Mouse (Mus musculus) hindbrain, embryonic 12.5 days (tissue): ENCODE measurements at regions not wholly inside any gene's neighbourhood (a gene's known extent, or its start where the extent isn't known, plus 50 kb on each side); places are given as distances from the start of the nearest gene placed in this dataset.

Experiments
- ATAC-seq: fragments of 200-750 bp; cut with Nextera tagmentation; 2 replicates; pipeline ENCODE4 v1.8.0; 2017; ENCODE audit warnings: moderate TSS enrichment; ENCODE audit not compliant: low FRiP score
- H3K27ac ChIP-seq: fragments of 300-500 bp; sonication (generic); 2 replicates; pipeline ENCODE4 v1.5.1; 2016; ENCODE audit warnings: mild to moderate bottlenecking
- H3K27me3 ChIP-seq: fragments of 300-500 bp; sonication (generic); 2 replicates; pipeline ENCODE4 v1.6.1; 2016; ENCODE audit warnings: mild to moderate bottlenecking
- H3K36me3 ChIP-seq: fragments of 300-500 bp; sonication (generic); 2 replicates; pipeline ENCODE4 v1.6.1; 2016; ENCODE audit warnings: mild to moderate bottlenecking
- H3K4me1 ChIP-seq: fragments of 300-500 bp; sonication (generic); 2 replicates; pipeline ENCODE4 v1.6.1; 2016
- H3K4me2 ChIP-seq: fragments of 300-500 bp; sonication (generic); replicated peaks from 2 replicates; pipeline ENCODE4 v1.6.1; 2016; ENCODE audit warnings: mild to moderate bottlenecking
- H3K4me3 ChIP-seq: fragments of 300-500 bp; sonication (generic); 2 replicates; pipeline ENCODE4 v1.5.1; 2016; ENCODE audit warnings: mild to moderate bottlenecking
- H3K9ac ChIP-seq: fragments of 300-500 bp; sonication (generic); 2 replicates; pipeline ENCODE4 v1.6.1; 2016; ENCODE audit warnings: mild to moderate bottlenecking, moderate library complexity
- H3K9me3 ChIP-seq: fragments of 300-500 bp; sonication (generic); replicated peaks from 2 replicates; pipeline ENCODE4 v1.6.1; 2016; ENCODE audit warnings: mild to moderate bottlenecking
- WGBS: fragments of 180-500 bp; shearing (Covaris S2); methylation state at CpG from one replicate; pipeline ENCODE4 v1.1.7; 2016; 5-methylcytosine and 5-hydroxymethylcytosine counted together

DNA sequence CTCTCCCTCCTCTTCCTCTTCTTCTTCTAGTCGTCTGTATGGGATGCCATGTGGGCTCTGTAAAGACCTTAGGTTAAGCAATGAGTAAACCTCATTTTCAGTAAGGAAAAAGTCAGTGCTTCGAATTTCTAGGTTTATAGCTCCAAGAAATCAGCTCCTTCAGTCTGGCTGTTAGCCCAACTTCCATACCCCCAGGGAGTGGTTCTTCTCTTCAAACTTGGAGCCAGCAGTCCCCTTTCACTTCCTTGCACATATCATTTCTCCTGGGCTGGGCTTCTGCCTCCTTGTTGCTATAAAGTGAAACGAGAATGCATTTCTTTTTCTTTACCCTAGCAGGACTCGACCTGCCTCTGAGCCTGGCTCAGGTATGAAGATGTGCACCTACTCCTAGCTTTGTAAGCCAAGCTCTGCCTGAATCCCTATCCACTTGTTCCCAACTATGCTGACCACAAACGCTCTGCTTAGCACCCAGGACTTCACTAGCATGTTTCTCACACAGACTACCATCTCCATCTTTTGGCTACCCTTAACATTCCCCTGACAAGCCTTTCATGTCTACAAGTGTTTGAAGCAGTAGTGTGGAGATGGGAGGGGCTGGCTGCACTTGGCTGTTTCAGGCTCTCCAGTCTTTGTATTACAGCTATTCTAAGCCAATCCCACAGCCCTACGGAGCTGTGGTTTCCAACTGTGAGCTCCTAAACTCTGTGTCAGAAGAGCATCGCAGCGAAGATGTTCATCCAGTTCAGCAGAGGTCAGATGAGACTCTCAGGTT lies 243.8 kb upstream of the Tprg start:
- Histone ChIP-seq H3K36me3 (no peaks in the 10 kb centered on the region), H3K27ac (no peak overlapping the region), H3K4me3 (no peak overlapping the region), H3K27me3 (no peaks in the 10 kb centered on the region), H3K4me2 (no peak overlapping the region), H3K9ac (no peak overlapping the region), H3K9me3 (no peaks in the 10 kb centered on the region), H3K4me1 (no peaks in the 10 kb centered on the region)
- 68% methylated on average over 8 of the region's 8 CpGs for WGBS
- ATAC-seq = no peak

DNA sequence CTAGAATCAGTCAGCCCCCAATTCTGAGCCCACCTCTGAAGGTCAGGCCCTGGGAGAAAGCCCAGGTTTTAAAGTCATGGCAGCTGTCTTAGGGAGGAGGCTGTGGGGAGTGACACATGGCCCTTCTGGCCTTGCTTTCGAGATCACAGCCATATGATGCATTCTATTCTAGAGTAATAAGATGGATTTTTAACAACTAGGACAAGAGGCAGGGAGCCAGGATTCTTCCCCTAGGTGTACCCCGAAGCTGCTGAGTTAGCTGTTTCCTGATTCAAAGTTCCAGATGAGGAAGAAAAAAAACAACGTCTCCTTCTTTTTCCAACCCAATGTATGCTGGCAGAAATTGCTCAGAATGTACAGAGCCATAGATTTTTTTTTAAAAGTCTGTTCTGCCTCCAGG lies 242.0 kb upstream of the Tprg start:
- no peak overlapping the region for H3K4me3 ChIP-seq
- H3K36me3 ChIP-seq = no peaks in the 10 kb centered on the region
- no peak for ATAC-seq
- H3K4me1 ChIP-seq = no peaks in the 10 kb centered on the region
- no peak overlapping the region for H3K9ac ChIP-seq
- H3K27ac ChIP-seq = no peak overlapping the region
- no peak overlapping the region for H3K4me2 ChIP-seq
- 73% methylated on average over 3 of the region's 3 CpGs for WGBS
- H3K27me3 ChIP-seq = no peaks in the 10 kb centered on the region
- no peaks in the 10 kb centered on the region for H3K9me3 ChIP-seq

DNA sequence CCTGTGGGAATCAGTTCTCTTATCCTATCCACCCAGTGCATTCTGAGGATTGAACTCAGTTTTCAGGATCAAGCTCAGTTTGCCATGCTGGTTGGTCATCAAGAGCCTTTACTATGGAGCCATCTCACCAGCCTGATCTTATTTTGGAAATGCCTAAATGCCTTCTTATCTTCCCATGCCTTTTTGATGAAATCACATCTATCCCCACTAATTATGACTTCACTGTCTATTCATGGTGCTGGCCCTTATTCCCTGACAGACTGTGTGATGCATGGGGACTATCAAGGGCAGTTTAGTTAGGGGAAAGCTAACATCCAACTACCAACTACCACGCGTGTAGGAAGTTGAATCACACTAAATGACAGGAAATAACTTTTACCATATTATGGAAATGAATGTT lies 238.9 kb upstream of the Tprg start:
- no peak overlapping the region for H3K27ac ChIP-seq
- 98% methylated on average over 2 of the region's 2 CpGs for WGBS
- no peaks in the 10 kb centered on the region for H3K27me3 ChIP-seq
- no peaks in the 10 kb centered on the region for H3K4me1 ChIP-seq
- no peak overlapping the region for H3K9ac ChIP-seq
- H3K9me3 ChIP-seq = no peaks in the 10 kb centered on the region
- no peak for ATAC-seq
- no peak overlapping the region for H3K4me3 ChIP-seq
- H3K36me3 ChIP-seq = no peaks in the 10 kb centered on the region
- H3K4me2 ChIP-seq = no peak overlapping the region

DNA sequence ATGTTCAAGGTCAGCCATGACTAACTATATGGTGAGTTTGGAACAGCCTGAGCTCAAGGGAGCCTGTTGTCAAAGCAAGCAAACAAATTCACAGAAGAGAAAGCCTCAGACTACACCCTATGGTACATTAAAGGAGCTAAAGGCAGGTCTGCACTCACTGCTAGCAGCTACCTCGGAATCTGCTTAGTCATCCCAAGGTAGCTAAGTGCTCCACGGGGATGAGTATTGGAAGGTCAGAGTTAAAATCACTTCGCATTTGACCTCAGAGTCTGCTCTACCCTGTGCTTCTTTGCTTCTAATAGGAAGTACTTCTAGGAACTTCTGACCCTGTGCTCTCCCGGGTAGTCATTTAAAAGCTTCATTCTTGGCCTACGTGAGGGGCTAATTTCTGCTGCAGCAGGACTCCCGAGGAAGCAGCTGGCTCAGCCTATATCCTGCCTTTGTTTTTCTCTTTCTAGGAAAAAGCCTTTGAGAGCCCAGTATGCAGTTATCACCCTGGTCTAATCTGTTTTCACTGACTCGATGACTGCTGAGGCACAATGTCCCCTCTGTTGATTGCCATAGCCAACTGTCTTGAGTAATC lies 236.6 kb upstream of the Tprg start:
- H3K9me3 ChIP-seq = no peaks in the 10 kb centered on the region
- no peaks in the 10 kb centered on the region for H3K36me3 ChIP-seq
- H3K27ac ChIP-seq = no peak overlapping the region
- 62% methylated on average over 7 of the region's 7 CpGs for WGBS
- H3K27me3 ChIP-seq = no peaks in the 10 kb centered on the region
- H3K9ac ChIP-seq = no peak overlapping the region
- H3K4me2 ChIP-seq = no peak overlapping the region
- no peak for ATAC-seq
- H3K4me3 ChIP-seq = no peak overlapping the region
- H3K4me1 ChIP-seq = no peaks in the 10 kb centered on the region

DNA sequence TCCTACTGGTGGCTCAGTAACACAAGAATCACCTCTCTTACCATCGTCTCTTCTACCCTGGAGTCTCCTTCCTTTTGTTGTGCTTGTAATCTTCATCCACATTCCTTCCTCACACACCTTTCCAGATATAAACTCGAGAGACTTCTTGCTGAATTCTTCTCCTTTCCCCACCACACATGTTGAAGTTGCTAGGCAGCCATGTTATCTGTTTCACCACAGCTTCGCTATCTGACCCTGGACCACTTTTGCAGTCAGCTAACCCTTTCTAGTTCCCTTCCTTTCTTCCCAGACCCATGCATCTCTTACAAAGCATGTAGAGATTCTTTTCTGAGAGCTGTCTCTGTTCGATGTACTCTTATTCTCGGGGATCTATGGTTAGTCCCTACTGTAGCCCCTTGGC lies 235.6 kb upstream of the Tprg start:
- WGBS = 85% methylated on average over 5 of the region's 5 CpGs
- no peak for ATAC-seq
- no peaks in the 10 kb centered on the region for H3K36me3 ChIP-seq
- H3K4me2 ChIP-seq = no peak overlapping the region
- H3K9ac ChIP-seq = no peak overlapping the region
- H3K27me3 ChIP-seq = 0 out of 2 replicates have a peak, but pooled peaks cover 5% of the 10 kb centered on the region
- H3K27ac ChIP-seq = no peak overlapping the region
- no peaks in the 10 kb centered on the region for H3K4me1 ChIP-seq
- no peaks in the 10 kb centered on the region for H3K9me3 ChIP-seq
- H3K4me3 ChIP-seq = no peak overlapping the region

DNA sequence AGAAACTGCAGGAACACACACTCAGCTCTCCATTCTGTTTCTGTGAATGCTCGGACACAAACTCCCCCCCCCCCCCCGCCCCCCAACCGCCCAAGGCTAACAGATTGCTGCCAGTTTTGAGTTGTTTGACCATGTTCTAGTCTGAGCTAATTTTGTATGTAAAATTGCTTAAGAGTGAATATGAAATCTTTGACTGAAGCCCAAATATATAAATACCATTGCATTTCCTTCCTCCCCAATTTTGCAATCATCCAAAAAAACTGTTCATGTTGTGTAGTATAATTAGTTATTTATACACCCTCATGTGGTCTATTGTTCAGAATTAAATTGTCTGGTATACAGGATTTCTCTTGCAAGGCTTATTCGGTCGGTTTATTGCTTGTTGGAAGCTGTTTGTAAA lies 234.2 kb upstream of the Tprg start:
- 68% methylated on average over 5 of the region's 5 CpGs for WGBS
- Histone ChIP-seq H3K9ac (no peak overlapping the region), H3K27me3 (0 out of 2 replicates have a peak, but pooled peaks cover 12% of the 10 kb centered on the region), H3K4me2 (no peak overlapping the region), H3K4me1 (no peaks in the 10 kb centered on the region), H3K27ac (no peak overlapping the region), H3K4me3 (no peak overlapping the region), H3K9me3 (no peaks in the 10 kb centered on the region), H3K36me3 (no peaks in the 10 kb centered on the region)
- no peak for ATAC-seq

DNA sequence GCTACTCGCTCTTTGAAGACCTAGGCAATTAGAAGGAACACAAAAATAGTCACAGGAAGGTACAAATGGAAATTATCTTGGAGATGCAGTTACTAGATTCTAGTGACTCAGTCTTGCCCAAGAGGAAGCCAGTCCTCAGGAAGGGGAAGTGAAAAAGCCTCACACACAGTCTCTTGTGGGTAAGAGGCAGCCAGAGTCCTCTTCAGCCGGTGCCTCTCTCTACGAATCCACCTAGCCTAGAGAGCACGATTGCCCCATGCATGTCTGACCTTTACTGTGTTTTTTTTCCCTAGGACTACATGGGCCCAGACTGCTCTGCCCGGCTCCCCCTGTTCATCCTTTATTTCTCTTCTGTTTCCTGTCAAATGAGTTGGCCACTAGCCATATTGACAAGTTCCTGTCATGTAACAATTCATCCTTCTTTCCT lies 233.7 kb upstream of the Tprg start:
- Histone ChIP-seq H3K27me3 (0 out of 2 replicates have a peak, but pooled peaks cover 12% of the 10 kb centered on the region), H3K4me3 (no peak overlapping the region), H3K4me2 (no peak overlapping the region), H3K36me3 (no peaks in the 10 kb centered on the region), H3K9ac (no peak overlapping the region), H3K4me1 (no peaks in the 10 kb centered on the region), H3K9me3 (no peaks in the 10 kb centered on the region), H3K27ac (no peak overlapping the region)
- WGBS = 79% methylated on average over 5 of the region's 5 CpGs
- no peak for ATAC-seq

DNA sequence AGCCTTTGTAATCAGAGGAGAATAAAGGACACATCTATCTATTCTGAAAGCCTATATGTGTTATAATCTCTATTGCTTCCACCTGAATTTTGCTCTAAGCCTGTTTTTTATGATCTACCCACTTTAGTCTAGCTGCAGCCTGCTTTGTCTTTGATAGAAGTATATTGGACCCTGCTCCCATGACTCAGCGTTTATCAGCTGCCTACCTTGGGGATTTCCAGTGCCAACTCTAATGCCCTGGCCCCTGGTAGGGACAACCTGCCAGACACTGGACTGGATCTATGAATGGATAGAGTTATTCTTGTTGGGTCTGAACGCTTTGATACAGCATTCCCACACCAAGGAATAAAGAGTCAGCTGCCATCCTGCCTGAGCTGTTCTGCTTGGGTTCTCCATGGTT lies 232.3 kb upstream of the Tprg start:
- ATAC-seq = no peak
- no peak overlapping the region for H3K4me3 ChIP-seq
- H3K27ac ChIP-seq = no peak overlapping the region
- no peaks in the 10 kb centered on the region for H3K36me3 ChIP-seq
- WGBS = 91% methylated on average over 2 of the region's 2 CpGs
- no peak overlapping the region for H3K9ac ChIP-seq
- H3K27me3 ChIP-seq = 0 out of 2 replicates have a peak, but pooled peaks cover 12% of the 10 kb centered on the region
- peaks cover 7% of the 10 kb centered on the region for H3K4me1 ChIP-seq
- H3K4me2 ChIP-seq = no peak overlapping the region
- no peaks in the 10 kb centered on the region for H3K9me3 ChIP-seq

DNA sequence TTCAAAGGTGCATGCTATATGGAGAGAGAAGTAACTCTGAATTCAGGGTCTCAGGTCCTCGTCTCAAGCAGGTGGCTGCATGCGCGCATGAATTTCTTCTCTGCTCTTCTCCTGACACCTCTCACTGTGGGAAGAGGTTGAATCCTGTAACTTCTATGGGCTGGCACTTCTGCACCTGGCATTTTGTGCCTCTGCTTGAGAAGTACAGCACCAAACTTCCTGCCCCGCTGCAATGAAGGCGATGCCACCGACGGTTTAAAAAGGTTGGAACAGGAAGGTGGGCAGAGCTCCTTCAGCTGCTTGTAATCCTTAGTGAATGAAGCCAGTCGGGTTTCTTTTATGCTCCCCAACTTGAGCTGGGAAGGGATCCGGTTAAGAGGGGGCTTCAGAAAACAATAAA lies 231.2 kb upstream of the Tprg start:
- Histone ChIP-seq H3K27ac (no peak overlapping the region), H3K4me1 (peaks cover 14% of the 10 kb centered on the region), H3K4me3 (no peak overlapping the region), H3K9me3 (no peaks in the 10 kb centered on the region), H3K36me3 (no peaks in the 10 kb centered on the region), H3K4me2 (no peak overlapping the region), H3K27me3 (0 out of 2 replicates have a peak, but pooled peaks cover 12% of the 10 kb centered on the region), H3K9ac (no peak overlapping the region)
- ATAC-seq = no peak
- 79% methylated on average over 9 of the region's 9 CpGs for WGBS

DNA sequence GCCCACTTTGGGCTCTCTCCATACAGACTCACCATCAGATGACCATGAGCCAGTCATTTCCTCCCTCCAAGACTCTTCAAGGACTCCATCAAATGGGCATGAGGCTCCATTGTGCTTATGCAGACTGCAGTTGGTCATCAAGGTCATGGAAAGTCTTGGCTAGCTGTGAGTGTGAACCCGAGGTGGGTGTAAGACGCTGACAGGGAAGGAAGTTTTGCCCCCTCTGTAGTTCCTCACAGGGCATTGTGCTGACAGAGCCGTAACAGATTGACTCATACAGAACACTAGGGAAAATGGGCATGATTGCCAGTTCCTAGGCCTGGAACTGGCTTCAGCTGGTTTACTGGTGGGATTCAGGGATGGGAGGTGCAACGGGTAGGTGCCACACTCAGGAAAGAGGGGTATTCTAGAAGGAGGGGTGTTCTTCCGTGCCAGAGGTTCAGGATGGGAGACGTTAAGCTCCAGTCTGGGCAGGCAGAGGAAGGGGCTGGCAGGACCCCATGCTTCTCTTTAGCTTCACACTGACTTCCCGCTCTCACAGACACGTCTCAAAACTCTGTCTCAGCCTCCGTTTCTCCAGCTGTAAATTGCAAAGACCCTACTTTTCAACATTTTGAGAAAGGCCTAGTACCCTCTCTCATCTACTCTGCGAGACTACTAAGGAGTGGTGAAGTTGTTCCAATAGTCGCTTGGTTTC lies 228.4 kb upstream of the Tprg start:
- Histone ChIP-seq H3K27me3 (0 out of 2 replicates have a peak, but pooled peaks cover 18% of the 10 kb centered on the region), H3K9ac (0 out of 2 replicates have a peak overlapping the region, but pooled peaks have one; percentile 69), H3K9me3 (no peaks in the 10 kb centered on the region), H3K27ac (peak overlapping the region; percentile 92), H3K4me3 (peak overlapping the region; percentile 56), H3K4me1 (peaks cover 14% of the 10 kb centered on the region), H3K36me3 (no peaks in the 10 kb centered on the region), H3K4me2 (peak overlapping the region; percentile 60)
- ATAC-seq = peak; percentile 4; the same call in 1 of the 2 replicates
- WGBS = 29% methylated on average over 11 of the region's 11 CpGs

DNA sequence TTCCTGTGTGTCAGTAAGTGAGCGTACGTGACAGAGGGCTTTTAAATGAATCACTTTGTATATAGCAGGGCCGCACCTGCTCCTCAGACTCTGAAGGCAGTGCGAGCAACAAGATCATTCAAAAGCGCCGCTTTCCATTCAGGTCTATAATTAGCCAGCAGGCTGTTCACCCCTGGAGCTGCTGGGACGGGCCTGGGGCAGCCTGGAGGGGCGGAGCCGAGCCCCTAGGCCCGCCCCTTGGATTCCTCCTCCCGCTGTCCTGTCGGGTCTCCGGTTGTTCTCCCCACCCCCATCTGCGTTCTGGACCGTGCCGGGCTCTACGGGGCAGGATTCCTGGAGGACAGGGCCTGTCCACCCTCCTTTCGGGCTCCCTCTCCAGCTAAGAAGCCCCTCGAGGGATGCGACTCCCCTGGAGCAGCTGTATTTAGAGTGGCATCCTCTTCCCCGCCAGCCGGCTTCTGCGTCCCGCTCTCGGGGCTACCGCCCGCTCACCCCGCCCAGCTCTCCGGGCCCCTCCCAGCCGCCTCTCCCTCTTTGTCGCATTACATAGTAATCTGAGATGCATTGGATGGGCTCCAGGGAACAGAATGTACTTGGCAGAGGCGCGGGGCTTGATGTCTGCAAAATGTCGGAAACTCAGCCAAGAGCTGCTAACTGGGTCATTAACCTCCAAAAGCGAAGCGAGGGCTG lies 227.7 kb upstream of the Tprg start:
- WGBS = under 1% methylated on average over 36 of the region's 36 CpGs
- peak overlapping the region; percentile 69 for H3K9ac ChIP-seq
- H3K36me3 ChIP-seq = no peaks in the 10 kb centered on the region
- H3K27me3 ChIP-seq = 0 out of 2 replicates have a peak, but pooled peaks cover 18% of the 10 kb centered on the region
- H3K4me2 ChIP-seq = peak overlapping the region; percentile 60
- peak; percentile 97 for ATAC-seq
- H3K4me1 ChIP-seq = peaks cover 14% of the 10 kb centered on the region
- peak overlapping the region; percentile 56 for H3K4me3 ChIP-seq
- H3K27ac ChIP-seq = peak overlapping the region; percentile 92
- no peaks in the 10 kb centered on the region for H3K9me3 ChIP-seq

DNA sequence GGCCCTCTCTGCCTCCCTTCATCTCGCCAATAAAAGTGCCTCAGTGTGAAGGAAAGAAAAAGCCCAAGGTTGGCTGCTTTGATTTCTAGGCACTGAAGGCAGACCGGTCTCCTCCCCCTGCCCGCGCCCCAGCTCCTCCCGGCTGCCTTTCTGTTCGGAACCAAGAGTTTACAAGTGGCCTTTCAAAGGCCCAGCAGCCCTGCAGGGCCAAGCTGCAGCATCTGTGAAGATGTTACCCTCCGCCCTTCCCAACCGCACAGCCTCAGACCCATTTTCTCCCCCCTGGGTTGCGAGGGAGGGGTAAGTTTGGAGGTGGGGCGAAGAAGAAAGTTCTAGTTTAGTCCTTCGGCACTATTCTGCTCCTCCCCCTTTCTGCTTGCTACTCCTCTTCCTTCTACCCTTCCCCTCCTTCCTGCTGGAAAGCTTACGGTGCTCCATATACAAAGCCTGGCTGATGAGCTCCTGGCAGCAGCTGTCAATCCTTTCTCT lies 227.1 kb upstream of the Tprg start:
- no peaks in the 10 kb centered on the region for H3K36me3 ChIP-seq
- ATAC-seq = peak; percentile 60
- peak overlapping the region; percentile 69 for H3K9ac ChIP-seq
- no peaks in the 10 kb centered on the region for H3K9me3 ChIP-seq
- peak overlapping the region; percentile 56 for H3K4me3 ChIP-seq
- peak overlapping the region; percentile 92 for H3K27ac ChIP-seq
- WGBS = under 1% methylated on average over 12 of the region's 12 CpGs
- 0 out of 2 replicates have a peak, but pooled peaks cover 18% of the 10 kb centered on the region for H3K27me3 ChIP-seq
- H3K4me2 ChIP-seq = peak overlapping the region; percentile 60
- peaks cover 14% of the 10 kb centered on the region for H3K4me1 ChIP-seq
